Mouse (Mus musculus) hindbrain, embryonic 11.5 days (tissue): ENCODE measurements around the gene E130308A19Rik. TPM values are rescaled to one million over a fixed set of nuclear protein-coding genes. Genes with fewer than 3 reads are reported as not detected.
A peak's percentile ranks its signal among the peaks of the same experiment; 100 is the strongest.

Source experiments
- ATAC-seq: fragments of 200-750 bp; cut with Nextera tagmentation; 2 replicates; pipeline ENCODE4 v1.8.0; 2017; ENCODE audit warnings: mild to moderate bottlenecking, moderate TSS enrichment, moderate library complexity; ENCODE audit not compliant: low FRiP score
- DNase-seq: peaks from one replicate; pipeline ENCODE4 v3.0.0-alpha.2; 2015; ENCODE audit warnings: low spot score
- H3K27ac ChIP-seq: fragments of 300-500 bp; sonication (generic); 2 replicates; pipeline ENCODE4 v1.5.1; 2014; ENCODE audit warnings: mild to moderate bottlenecking, low read depth, low read length
- H3K27me3 ChIP-seq: fragments of 300-500 bp; sonication (generic); 2 replicates; pipeline ENCODE4 v1.6.1; 2014; ENCODE audit warnings: mild to moderate bottlenecking, low read length, moderate library complexity, mixed read lengths; ENCODE audit not compliant: control insufficient read depth, insufficient read depth
- H3K36me3 ChIP-seq: fragments of 300-500 bp; sonication (generic); 2 replicates; pipeline ENCODE4 v1.6.1; 2014; ENCODE audit warnings: mild to moderate bottlenecking, low read length, moderate library complexity, mixed read lengths; ENCODE audit not compliant: control insufficient read depth, insufficient read depth
- H3K4me1 ChIP-seq: fragments of 300-500 bp; sonication (generic); replicated peaks from 2 replicates; pipeline ENCODE4 v1.6.1; 2014; ENCODE audit warnings: low read length, mixed read lengths; ENCODE audit not compliant: control insufficient read depth, insufficient read depth
- H3K4me2 ChIP-seq: fragments of 300-500 bp; sonication (generic); replicated peaks from 2 replicates; pipeline ENCODE4 v1.6.1; 2014; ENCODE audit warnings: mild to moderate bottlenecking, low read depth, low read length
- H3K4me3 ChIP-seq: fragments of 300-500 bp; sonication (generic); 2 replicates; pipeline ENCODE4 v1.5.1; 2014; ENCODE audit warnings: low read depth, low read length
- H3K9ac ChIP-seq: fragments of 300-500 bp; sonication (generic); 2 replicates; pipeline ENCODE4 v1.6.1; 2014; ENCODE audit warnings: low read depth, low read length
- H3K9me3 ChIP-seq: fragments of 300-500 bp; sonication (generic); 2 replicates; pipeline ENCODE4 v1.6.1; 2016; ENCODE audit warnings: low read length; ENCODE audit not compliant: control insufficient read depth
- WGBS: fragments of 180-500 bp; shearing (Covaris S2); extraction: QIAGEN DNeasy Blood & Tissue Kit; methylation state at CpG from one replicate; pipeline ENCODE4 v1.1.7; 2014; 5-methylcytosine and 5-hydroxymethylcytosine counted together
- polyA plus RNA-seq: library from polyadenylated mRNA; unstranded; fragments of >200 nt; fragmentation: Nextera tagmentation; extraction: Ambion mirVana; gene quantifications from 2 replicates; pipeline ENCODE4 v1.2.1, GENCODE M21; 2014

Gene E130308A19Rik
- polyA plus RNA-seq, 1 experiment from 2014 or later: 56.6 TPM

GRCm38 (mm10) chr4:59739321-59739720 lies 113.3 kb downstream of the E130308A19Rik start:
- 97% methylated on average over 4 of the region's 4 CpGs for WGBS
- Histone ChIP-seq H3K27me3 (no peaks in the 10 kb centered on the region), H3K4me2 (no peak overlapping the region), H3K4me1 (no peaks in the 10 kb centered on the region), H3K4me3 (no peak overlapping the region), H3K36me3 (peaks cover 4% of the 10 kb centered on the region; the same call in 1 of the 2 replicates), H3K9me3 (no peaks in the 10 kb centered on the region; the same call in 1 of the 2 replicates), H3K27ac (no peak overlapping the region), H3K9ac (no peak overlapping the region)
- DNase-seq: no peak
- ATAC-seq: no peak

- Histone ChIP-seq H3K4me3 (no peak overlapping the region), H3K27me3 (no peaks in the 10 kb centered on the region), H3K4me1 (no peaks in the 10 kb centered on the region), H3K27ac (no peak overlapping the region), H3K9ac (no peak overlapping the region), H3K36me3 (peaks cover 4% of the 10 kb centered on the region; the same call in 1 of the 2 replicates), H3K9me3 (no peaks in the 10 kb centered on the region; the same call in 1 of the 2 replicates), H3K4me2 (no peak overlapping the region)
- DNase-seq: no peak
- WGBS: 86% methylated on average over 2 of the region's 2 CpGs
- ATAC-seq: no peak
Measured at GRCm38 (mm10) chr4:59739882-59740281, 113.9 kb downstream of the E130308A19Rik start.

GRCm38 (mm10) chr4:59753491-59754140 lies 127.6 kb downstream of the E130308A19Rik start:
- DNase-seq (no peak), ATAC-seq (no peak)
- Histone ChIP-seq H3K9me3 (no peaks in the 10 kb centered on the region), H3K4me3 (no peak overlapping the region), H3K27ac (no peak overlapping the region), H3K36me3 (no peaks in the 10 kb centered on the region), H3K9ac (no peak overlapping the region), H3K27me3 (no peaks in the 10 kb centered on the region), H3K4me1 (no peaks in the 10 kb centered on the region), H3K4me2 (no peak overlapping the region)
- 79% methylated on average over 13 of the region's 13 CpGs for WGBS

GRCm38 (mm10) chr4:59756332-59757082 lies 130.5 kb downstream of the E130308A19Rik start:
- no peak for DNase-seq
- ATAC-seq: no peak
- H3K27ac ChIP-seq: no peak overlapping the region
- H3K9ac ChIP-seq: no peak overlapping the region
- H3K27me3 ChIP-seq: no peaks in the 10 kb centered on the region
- H3K36me3 ChIP-seq: no peaks in the 10 kb centered on the region
- H3K9me3 ChIP-seq: no peaks in the 10 kb centered on the region
- no peak overlapping the region for H3K4me3 ChIP-seq
- H3K4me1 ChIP-seq: no peaks in the 10 kb centered on the region
- H3K4me2 ChIP-seq: no peak overlapping the region
- WGBS: 92% methylated on average over 9 of the region's 9 CpGs

DNA sequence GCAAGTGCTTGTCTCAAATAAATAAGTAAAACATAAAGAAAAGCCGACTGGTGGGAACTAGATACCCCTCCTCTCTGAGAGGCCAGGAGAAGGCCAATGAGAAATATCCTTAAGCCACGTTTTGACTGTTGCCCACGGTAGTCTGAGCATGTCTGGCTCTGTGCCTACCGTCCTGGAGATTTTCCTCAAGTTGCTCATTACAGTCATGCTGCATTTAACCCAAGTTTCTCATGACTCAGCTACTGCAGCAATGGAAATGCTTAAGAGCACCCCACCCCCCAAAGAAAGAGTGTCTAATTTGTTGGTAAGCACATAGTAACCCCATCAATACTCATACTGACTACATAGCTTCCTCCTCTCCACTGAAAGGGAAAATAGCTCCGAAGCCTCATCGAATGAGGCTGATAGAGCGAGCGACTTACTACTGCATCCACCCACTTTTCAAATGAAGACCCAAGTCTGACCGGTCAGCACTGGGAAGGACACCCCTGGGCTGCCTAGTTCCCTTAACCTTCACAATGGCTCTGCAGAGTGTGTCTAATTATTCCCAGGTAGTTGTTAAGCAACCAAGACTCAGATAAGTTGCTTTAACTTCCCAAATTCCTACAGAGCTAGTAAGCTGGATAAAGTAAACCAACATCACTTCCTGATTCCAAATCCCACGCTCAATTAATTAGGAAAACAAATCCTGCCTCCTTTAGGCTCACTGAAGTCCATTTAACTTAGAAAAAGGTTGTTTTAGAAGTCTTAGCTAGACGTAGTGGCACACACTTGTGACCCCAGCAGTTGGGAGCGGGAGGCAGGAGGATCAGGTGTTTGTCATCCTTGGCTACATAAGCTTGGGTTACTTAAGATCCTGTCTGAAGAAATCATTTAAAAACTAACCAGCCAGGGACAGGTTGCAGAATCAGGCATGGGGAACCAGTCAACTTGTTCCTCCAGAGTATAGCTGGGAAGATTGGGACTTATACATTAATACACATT lies 131.7 kb downstream of the E130308A19Rik start:
- Histone ChIP-seq H3K27me3 (no peaks in the 10 kb centered on the region), H3K4me3 (no peak overlapping the region), H3K27ac (no peak overlapping the region), H3K4me1 (no peaks in the 10 kb centered on the region), H3K4me2 (no peak overlapping the region), H3K9me3 (no peaks in the 10 kb centered on the region), H3K36me3 (no peaks in the 10 kb centered on the region), H3K9ac (no peak overlapping the region)
- ATAC-seq (no peak), DNase-seq (no peak)
- 85% methylated on average over 12 of the region's 12 CpGs for WGBS

DNA sequence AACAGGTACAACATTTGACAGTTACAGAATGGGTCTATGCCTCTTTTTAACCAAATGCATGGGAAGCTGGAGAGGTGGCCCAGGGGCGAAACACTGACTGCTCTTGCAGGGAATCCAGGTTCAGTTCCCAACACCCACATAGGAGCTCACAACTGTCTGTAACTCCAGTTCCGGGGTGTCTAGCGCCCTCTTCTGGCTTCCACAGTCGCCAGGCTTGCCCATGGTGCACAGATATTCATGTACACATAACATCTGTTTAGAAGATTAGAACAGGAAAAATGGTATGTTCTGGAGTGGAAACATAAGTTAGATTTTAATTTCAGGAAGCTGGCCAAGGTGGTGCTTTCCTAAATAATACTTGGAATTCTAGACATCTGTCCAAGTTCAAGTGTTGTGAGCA lies 134.0 kb downstream of the E130308A19Rik start:
- Histone ChIP-seq H3K4me2 (no peak overlapping the region), H3K4me1 (no peaks in the 10 kb centered on the region), H3K27me3 (no peaks in the 10 kb centered on the region), H3K9ac (no peak overlapping the region), H3K9me3 (no peaks in the 10 kb centered on the region), H3K4me3 (no peak overlapping the region), H3K36me3 (no peaks in the 10 kb centered on the region), H3K27ac (no peak overlapping the region)
- ATAC-seq (no peak), DNase-seq (no peak)
- WGBS: 71% methylated on average over 4 of the region's 4 CpGs

DNA sequence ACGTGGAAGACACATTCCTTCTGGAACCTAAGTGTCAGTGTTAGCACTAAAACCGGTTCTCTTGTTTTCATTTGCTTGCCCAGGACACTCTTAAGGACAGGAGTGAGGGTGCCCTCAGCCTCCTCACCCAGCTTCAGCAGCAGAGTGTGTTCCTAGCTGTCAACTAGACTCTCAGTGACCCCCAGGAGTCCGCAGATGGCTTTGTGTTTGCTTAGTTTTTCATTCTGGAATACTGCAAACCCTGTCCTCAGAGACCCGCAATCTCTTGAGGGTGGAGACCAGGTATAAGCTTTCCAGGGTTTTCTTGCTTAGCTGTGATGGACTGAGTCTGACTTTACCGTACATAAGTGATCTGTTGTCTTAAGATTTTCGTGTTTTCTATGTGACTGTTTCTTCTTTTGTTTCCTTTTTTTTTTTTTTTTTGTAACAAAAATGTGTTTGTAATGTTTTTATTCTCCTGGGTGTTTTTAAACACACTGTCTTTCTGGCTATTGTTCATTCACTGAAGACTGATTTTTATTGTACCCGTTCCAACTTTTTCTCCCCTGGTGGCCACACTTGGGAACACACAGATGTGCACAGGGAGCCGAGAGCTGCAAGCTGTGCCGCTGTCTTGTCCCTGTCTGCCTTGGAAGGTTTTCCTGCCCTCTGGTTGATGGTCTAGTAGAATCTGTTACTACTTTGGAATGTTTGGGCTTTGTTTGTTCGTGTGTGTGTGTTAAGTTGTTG lies 134.8 kb downstream of the E130308A19Rik start:
- 59% methylated on average over 10 of the region's 10 CpGs for WGBS
- Histone ChIP-seq H3K36me3 (no peaks in the 10 kb centered on the region), H3K4me2 (no peak overlapping the region), H3K9me3 (no peaks in the 10 kb centered on the region), H3K4me1 (no peaks in the 10 kb centered on the region), H3K4me3 (no peak overlapping the region), H3K27ac (no peak overlapping the region), H3K27me3 (no peaks in the 10 kb centered on the region), H3K9ac (no peak overlapping the region)
- ATAC-seq (no peak), DNase-seq (peak; percentile 42)

DNA sequence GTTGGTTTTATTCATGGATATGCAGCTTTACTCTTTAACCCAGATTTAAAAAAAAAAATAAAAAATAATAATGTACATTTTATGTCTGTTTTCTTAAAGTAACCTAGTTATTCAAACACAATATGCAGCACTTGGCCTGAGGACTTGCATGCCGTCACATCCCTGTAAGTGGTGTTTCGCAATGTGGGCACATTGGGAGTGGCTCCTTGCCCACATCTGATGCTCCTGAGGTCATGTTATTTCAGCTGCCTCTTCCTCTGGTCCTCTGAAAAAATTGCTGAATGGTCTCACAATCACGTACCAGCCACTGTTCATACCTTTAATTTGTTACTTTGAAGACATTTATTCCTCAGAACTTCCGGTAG lies 135.3 kb downstream of the E130308A19Rik start:
- no peak overlapping the region for H3K9ac ChIP-seq
- no peak overlapping the region for H3K4me3 ChIP-seq
- no peak for DNase-seq
- 74% methylated on average over 4 of the region's 4 CpGs for WGBS
- H3K9me3 ChIP-seq: no peaks in the 10 kb centered on the region
- no peaks in the 10 kb centered on the region for H3K36me3 ChIP-seq
- ATAC-seq: no peak
- H3K27ac ChIP-seq: no peak overlapping the region
- H3K4me2 ChIP-seq: no peak overlapping the region
- H3K4me1 ChIP-seq: no peaks in the 10 kb centered on the region
- H3K27me3 ChIP-seq: no peaks in the 10 kb centered on the region
